Mouse (Mus musculus): Measurements from ENCODE around the gene Bcl2l13. TPM values are rescaled to one million over a fixed set of nuclear protein-coding genes. Genes with fewer than 3 reads are reported as not detected.

Gene Bcl2l13
- 27.2 and 27.6 TPM in 2 replicates for polyA plus RNA-seq (2014; fragmentation: Nextera tagmentation; extraction: Ambion mirVana)

GRCm38 (mm10) chr6:120835474-120836374 lies at the start of gene Bcl2l13:
TSS of gene Bcl2l13 (plus strand) at chr6:120836212.
- peak within 1 kb of the TSS; percentile 92 for H3K9ac ChIP-seq (ENCODE audit: low read length)
- H3K9me3 ChIP-seq (ENCODE audit: control insufficient read depth, low read length) = no peaks in the 10 kb centered on the region
- DNase-seq (ENCODE audit: low spot score) (peak; percentile 99), ATAC-seq (replicated peaks; ENCODE audit: low FRiP score, low TSS enrichment, low read depth) (peak; percentile 93)
- H3K4me2 ChIP-seq (ENCODE audit: low read length) = peak within 1 kb of the TSS; percentile 74
- H3K27me3 ChIP-seq (replicated peaks; ENCODE audit: control insufficient read depth, insufficient read depth, low read length) = no peaks in the 10 kb centered on the region; the same call in 1 of the 2 replicates
- WGBS = 4% methylated on average over 40 of the region's 40 CpGs
- H3K4me1 ChIP-seq (replicated peaks; ENCODE audit: control insufficient read depth, insufficient read depth, low read length) = peaks cover 9% of the 10 kb centered on the region
- peak within 1 kb of the TSS; percentile 90 for H3K4me3 ChIP-seq (ENCODE audit: low read depth, low read length)
- H3K36me3 ChIP-seq (ENCODE audit: control insufficient read depth, insufficient read depth, low read length) = no peaks in the 10 kb centered on the region
- peak within 1 kb of the TSS; percentile 95 for H3K27ac ChIP-seq (ENCODE audit: low read depth)

- 79% methylated on average over 5 of the region's 5 CpGs for WGBS
Measured at GRCm38 (mm10) chr6:120788068-120788607, 47.9 kb upstream of the Bcl2l13 start.

GRCm38 (mm10) chr6:120788904-120789303 lies 47.1 kb upstream of the Bcl2l13 start:
- no peaks in the 10 kb centered on the region for H3K9me3 ChIP-seq (ENCODE audit: control insufficient read depth, low read length)
- no peaks in the 10 kb centered on the region for H3K27me3 ChIP-seq (replicated peaks; ENCODE audit: control insufficient read depth, insufficient read depth, low read length)
- H3K36me3 ChIP-seq (ENCODE audit: control insufficient read depth, insufficient read depth, low read length) = peaks cover 20% of the 10 kb centered on the region
- DNase-seq (ENCODE audit: low spot score) (no peak), ATAC-seq (replicated peaks; ENCODE audit: low FRiP score, low TSS enrichment, low read depth) (no peak; the same call in 1 of the 2 replicates)
- H3K27ac ChIP-seq (ENCODE audit: low read depth) = no peak overlapping the region
- H3K4me3 ChIP-seq (ENCODE audit: low read depth, low read length) = no peak overlapping the region
- no peak overlapping the region for H3K4me2 ChIP-seq (ENCODE audit: low read length)
- H3K4me1 ChIP-seq (replicated peaks; ENCODE audit: control insufficient read depth, insufficient read depth, low read length) = no peaks in the 10 kb centered on the region
- H3K9ac ChIP-seq (ENCODE audit: low read length) = no peak overlapping the region

More at GRCm38 (mm10) chr6:120788068-120788607, 47.9 kb upstream of the Bcl2l13 start:
- H3K27ac ChIP-seq (ENCODE audit: low read depth) = no peak overlapping the region
- H3K27me3 ChIP-seq (replicated peaks; ENCODE audit: control insufficient read depth, insufficient read depth, low read length) = no peaks in the 10 kb centered on the region
- no peak overlapping the region for H3K4me3 ChIP-seq (ENCODE audit: low read depth, low read length)
- H3K36me3 ChIP-seq (ENCODE audit: control insufficient read depth, insufficient read depth, low read length) = peaks cover 12% of the 10 kb centered on the region
- ATAC-seq (replicated peaks; ENCODE audit: low FRiP score, low TSS enrichment, low read depth) = no peak
- H3K4me1 ChIP-seq (replicated peaks; ENCODE audit: control insufficient read depth, insufficient read depth, low read length) = no peaks in the 10 kb centered on the region
- no peak for DNase-seq (ENCODE audit: low spot score)
- no peak overlapping the region for H3K9ac ChIP-seq (ENCODE audit: low read length)
- H3K9me3 ChIP-seq (ENCODE audit: control insufficient read depth, low read length) = no peaks in the 10 kb centered on the region
- H3K4me2 ChIP-seq (ENCODE audit: low read length) = no peak overlapping the region

GRCm38 (mm10) chr6:120790153-120790552 lies 45.9 kb upstream of the Bcl2l13 start:
- Histone ChIP-seq H3K9me3 (ENCODE audit: control insufficient read depth, low read length) (no peaks in the 10 kb centered on the region), H3K4me3 (ENCODE audit: low read depth, low read length) (no peak overlapping the region), H3K36me3 (ENCODE audit: control insufficient read depth, insufficient read depth, low read length) (peaks cover 31% of the 10 kb centered on the region), H3K27me3 (replicated peaks; ENCODE audit: control insufficient read depth, insufficient read depth, low read length) (no peaks in the 10 kb centered on the region), H3K4me1 (replicated peaks; ENCODE audit: control insufficient read depth, insufficient read depth, low read length) (no peaks in the 10 kb centered on the region), H3K9ac (ENCODE audit: low read length) (no peak overlapping the region), H3K27ac (ENCODE audit: low read depth) (no peak overlapping the region), H3K4me2 (ENCODE audit: low read length) (no peak overlapping the region)
- ATAC-seq (replicated peaks; ENCODE audit: low FRiP score, low TSS enrichment, low read depth) = no peak
- DNase-seq (ENCODE audit: low spot score) = no peak
- 91% methylated on average over 10 of the region's 11 CpGs for WGBS

GRCm38 (mm10) chr6:120790717-120791116 lies 45.3 kb upstream of the Bcl2l13 start:
- Histone ChIP-seq H3K27ac (ENCODE audit: low read depth) (no peak overlapping the region), H3K27me3 (replicated peaks; ENCODE audit: control insufficient read depth, insufficient read depth, low read length) (no peaks in the 10 kb centered on the region), H3K4me2 (ENCODE audit: low read length) (no peak overlapping the region), H3K9me3 (ENCODE audit: control insufficient read depth, low read length) (no peaks in the 10 kb centered on the region), H3K4me1 (replicated peaks; ENCODE audit: control insufficient read depth, insufficient read depth, low read length) (no peaks in the 10 kb centered on the region), H3K36me3 (ENCODE audit: control insufficient read depth, insufficient read depth, low read length) (peaks cover 37% of the 10 kb centered on the region), H3K4me3 (ENCODE audit: low read depth, low read length) (no peak overlapping the region), H3K9ac (ENCODE audit: low read length) (no peak overlapping the region)
- ATAC-seq (replicated peaks; ENCODE audit: low FRiP score, low TSS enrichment, low read depth) (no peak), DNase-seq (ENCODE audit: low spot score) (no peak)
- 69% methylated on average over 5 of the region's 5 CpGs for WGBS

GRCm38 (mm10) chr6:120792947-120793346 lies 43.1 kb upstream of the Bcl2l13 start:
- DNase-seq (ENCODE audit: low spot score) = no peak
- no peak overlapping the region for H3K4me2 ChIP-seq (ENCODE audit: low read length)
- peaks cover 58% of the 10 kb centered on the region for H3K36me3 ChIP-seq (ENCODE audit: control insufficient read depth, insufficient read depth, low read length)
- H3K4me3 ChIP-seq (ENCODE audit: low read depth, low read length) = no peak overlapping the region
- H3K27me3 ChIP-seq (replicated peaks; ENCODE audit: control insufficient read depth, insufficient read depth, low read length) = no peaks in the 10 kb centered on the region
- H3K9ac ChIP-seq (ENCODE audit: low read length) = no peak overlapping the region
- no peak for ATAC-seq (replicated peaks; ENCODE audit: low FRiP score, low TSS enrichment, low read depth)
- H3K9me3 ChIP-seq (ENCODE audit: control insufficient read depth, low read length) = no peaks in the 10 kb centered on the region
- whole genome bisulfite sequencing = 86% methylated on average over 8 of the region's 8 CpGs
- H3K4me1 ChIP-seq (replicated peaks; ENCODE audit: control insufficient read depth, insufficient read depth, low read length) = no peaks in the 10 kb centered on the region
- no peak overlapping the region for H3K27ac ChIP-seq (ENCODE audit: low read depth)

- peaks cover 82% of the 10 kb centered on the region for H3K36me3 ChIP-seq (ENCODE audit: control insufficient read depth, insufficient read depth, low read length)
- H3K4me3 ChIP-seq (ENCODE audit: low read depth, low read length) = no peak overlapping the region
- DNase-seq (ENCODE audit: low spot score) = no peak
- H3K27me3 ChIP-seq (replicated peaks; ENCODE audit: control insufficient read depth, insufficient read depth, low read length) = no peaks in the 10 kb centered on the region
- no peak overlapping the region for H3K27ac ChIP-seq (ENCODE audit: low read depth)
- no peak overlapping the region for H3K9ac ChIP-seq (ENCODE audit: low read length)
- H3K4me1 ChIP-seq (replicated peaks; ENCODE audit: control insufficient read depth, insufficient read depth, low read length) = no peaks in the 10 kb centered on the region
- H3K9me3 ChIP-seq (ENCODE audit: control insufficient read depth, low read length) = no peaks in the 10 kb centered on the region
- no peak for ATAC-seq (replicated peaks; ENCODE audit: low FRiP score, low TSS enrichment, low read depth)
- WGBS = 78% methylated on average over 5 of the region's 5 CpGs
- no peak overlapping the region for H3K4me2 ChIP-seq (ENCODE audit: low read length)
Measured at GRCm38 (mm10) chr6:120795422-120796086, 40.5 kb upstream of the Bcl2l13 start.

- Histone ChIP-seq H3K27me3 (replicated peaks; ENCODE audit: control insufficient read depth, insufficient read depth, low read length) (no peaks in the 10 kb centered on the region), H3K9me3 (ENCODE audit: control insufficient read depth, low read length) (no peaks in the 10 kb centered on the region), H3K27ac (ENCODE audit: low read depth) (no peak overlapping the region), H3K36me3 (ENCODE audit: control insufficient read depth, insufficient read depth, low read length) (peaks cover 86% of the 10 kb centered on the region), H3K4me3 (ENCODE audit: low read depth, low read length) (no peak overlapping the region), H3K4me2 (ENCODE audit: low read length) (no peak overlapping the region), H3K4me1 (replicated peaks; ENCODE audit: control insufficient read depth, insufficient read depth, low read length) (no peaks in the 10 kb centered on the region), H3K9ac (ENCODE audit: low read length) (no peak overlapping the region)
- no peak for ATAC-seq (replicated peaks; ENCODE audit: low FRiP score, low TSS enrichment, low read depth)
- no peak for DNase-seq (ENCODE audit: low spot score)
- 86% methylated on average over 2 of the region's 2 CpGs for WGBS
Measured at GRCm38 (mm10) chr6:120796111-120796510, 39.9 kb upstream of the Bcl2l13 start.

Measured in intestine, embryonic 14.5 days (tissue).